Mouse (Mus musculus) splenic B cell, adult 2 months (primary cell): ENCODE measurements at regions not wholly inside any gene's neighbourhood (a gene's known extent, or its start where the extent isn't known, plus 50 kb on each side); places are given as distances from the start of the nearest gene placed in this dataset.

Experiments used
- DNase-seq: peaks from one replicate; pipeline ENCODE4 v3.0.0-alpha.2; 2011; ENCODE audit warnings: low read depth, low spot score
- H3K27me3 ChIP-seq: 2 replicates; pipeline ENCODE4 v1.6.1; 2012; ENCODE audit warnings: mild to moderate bottlenecking, low read length, moderate library complexity, mixed read lengths; ENCODE audit not compliant: control insufficient read depth, poor library complexity, insufficient read depth, severe bottlenecking
- H3K36me3 ChIP-seq: 2 replicates; pipeline ENCODE4 v1.6.1; 2012; ENCODE audit warnings: mild to moderate bottlenecking, low read length, moderate library complexity, mixed read lengths; ENCODE audit not compliant: control insufficient read depth, poor library complexity, insufficient read depth, severe bottlenecking

DNA sequence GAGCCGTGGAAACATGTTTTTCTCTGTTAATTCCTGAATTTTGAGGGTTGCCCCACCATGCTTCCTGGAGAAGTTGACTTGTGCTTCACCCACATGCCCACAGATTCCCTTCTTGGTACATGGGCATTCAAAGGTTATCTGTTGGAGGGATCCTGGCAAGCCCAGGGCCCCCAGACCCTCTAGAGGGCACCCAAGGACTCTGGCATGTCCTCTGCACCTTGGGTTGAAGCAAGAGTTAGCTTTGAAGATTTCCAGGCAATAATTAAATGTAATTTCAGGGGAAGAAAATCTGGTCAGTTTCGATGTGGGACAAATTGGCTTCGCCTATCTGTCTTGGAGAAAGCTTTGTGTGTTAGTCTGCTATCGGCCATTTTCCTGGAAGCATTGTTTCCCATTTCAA lies 339.0 kb upstream of the Zmiz1 start:
- H3K27me3 ChIP-seq = no peaks in the 10 kb centered on the region
- no peaks in the 10 kb centered on the region for H3K36me3 ChIP-seq
- no peak for DNase-seq

DNA sequence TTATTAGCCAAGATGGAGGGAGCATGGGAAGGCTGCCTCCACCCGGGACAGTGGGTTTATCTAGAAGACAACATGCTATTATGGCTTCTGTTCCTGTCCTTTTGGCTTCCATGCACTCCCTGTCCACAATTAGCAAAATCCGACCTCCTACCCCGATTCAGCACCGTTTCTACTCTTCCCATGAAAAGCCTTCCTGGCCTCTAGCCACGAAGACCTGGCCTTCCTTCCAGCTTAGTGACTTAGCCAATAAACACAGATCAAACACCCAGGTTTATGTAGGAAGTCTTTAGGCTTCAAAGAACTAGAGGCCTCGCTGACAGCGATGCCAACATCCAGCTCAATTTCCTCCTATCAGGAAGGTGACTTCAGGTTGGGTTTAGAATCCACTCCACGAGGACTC lies 338.5 kb upstream of the Zmiz1 start:
- Histone ChIP-seq H3K27me3 (no peaks in the 10 kb centered on the region), H3K36me3 (no peaks in the 10 kb centered on the region)
- no peak for DNase-seq

DNA sequence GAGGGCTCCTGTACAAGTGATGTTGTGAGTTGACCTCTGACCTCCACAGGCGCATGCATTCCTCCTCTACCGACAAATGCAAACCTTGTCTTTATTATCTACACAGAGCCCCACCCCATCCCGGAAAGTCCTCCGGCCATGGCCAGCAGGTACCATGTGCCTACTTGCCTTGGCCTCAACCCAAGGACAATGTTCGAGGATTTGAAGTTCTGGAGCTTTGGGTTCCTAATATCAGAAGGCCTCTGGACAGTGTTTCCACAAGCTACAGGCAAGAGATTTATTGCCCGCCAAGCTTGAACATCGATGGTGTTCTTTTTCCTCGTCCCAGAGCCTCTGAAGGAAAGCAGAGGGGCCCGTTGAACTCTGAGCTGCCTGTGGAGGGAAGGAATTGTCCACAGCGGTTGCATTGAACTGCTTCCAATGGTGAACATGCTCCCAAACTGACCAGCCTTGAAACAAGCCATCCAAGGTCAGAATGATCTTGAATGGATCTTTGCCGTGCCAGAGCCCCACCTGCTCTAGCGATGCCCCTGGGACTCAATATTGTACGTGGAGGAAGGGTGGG lies 335.9 kb upstream of the Zmiz1 start:
- H3K36me3 ChIP-seq = no peaks in the 10 kb centered on the region
- no peaks in the 10 kb centered on the region for H3K27me3 ChIP-seq
- no peak for DNase-seq

DNA sequence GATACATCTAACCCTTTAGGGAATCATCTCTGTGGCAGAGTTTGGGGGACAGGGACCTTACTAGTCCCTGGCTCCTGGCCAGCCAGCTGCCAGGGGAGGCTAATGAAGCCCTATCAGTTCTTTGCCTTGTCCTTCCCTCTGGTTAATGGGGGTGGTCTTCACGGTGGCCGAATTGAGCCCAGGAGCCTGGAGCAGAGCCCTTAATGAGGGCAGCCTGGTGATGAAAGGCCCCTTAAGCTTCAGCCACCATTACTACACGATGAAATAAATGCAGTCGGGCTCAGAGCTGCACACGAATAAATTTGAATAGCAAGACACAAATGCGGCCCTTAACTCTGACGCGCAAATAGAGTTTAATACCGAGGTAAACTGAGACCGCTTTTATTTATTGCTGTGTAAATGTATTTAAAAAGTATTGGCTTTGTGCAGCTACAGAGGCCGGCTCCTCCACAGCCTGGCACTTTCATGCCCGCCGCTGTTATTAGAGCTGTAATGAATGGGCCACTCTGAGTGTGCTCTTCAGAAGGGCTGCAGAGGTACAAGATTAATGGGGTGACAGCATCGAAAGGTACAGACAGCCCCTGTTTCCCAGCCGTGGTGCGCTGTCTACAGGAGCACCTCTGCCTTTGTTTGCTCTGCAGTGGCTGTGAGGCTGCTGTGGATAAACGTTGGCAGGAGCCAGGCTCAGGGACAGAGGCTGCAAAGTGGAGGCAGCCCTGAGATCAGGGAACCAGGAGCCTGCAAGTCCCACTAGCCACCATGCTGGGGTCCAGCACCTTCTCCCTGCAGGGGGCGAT lies 335.2 kb upstream of the Zmiz1 start:
- Histone ChIP-seq H3K27me3 (no peaks in the 10 kb centered on the region), H3K36me3 (no peaks in the 10 kb centered on the region)
- peak; percentile 8 for DNase-seq

DNA sequence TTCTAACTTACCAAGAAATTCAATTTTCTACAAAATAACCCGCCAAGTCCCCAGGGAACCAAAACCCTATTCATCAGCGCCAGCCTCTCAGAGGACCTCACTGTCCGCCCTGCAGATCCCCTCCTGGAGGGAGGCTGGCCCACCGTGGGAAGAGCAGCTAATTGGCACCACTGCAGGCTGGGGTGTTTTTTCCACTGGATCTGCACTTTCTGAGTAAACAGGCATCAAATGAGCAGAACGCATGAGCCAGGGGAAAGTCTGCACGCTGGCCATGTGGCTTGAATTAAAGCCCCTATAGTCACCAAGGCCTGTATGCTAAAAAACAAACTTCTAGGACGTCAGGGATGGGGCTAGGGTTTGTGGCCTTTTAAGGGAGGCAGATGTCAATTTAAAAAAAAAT lies 332.4 kb upstream of the Zmiz1 start:
- no peak for DNase-seq
- no peaks in the 10 kb centered on the region for H3K27me3 ChIP-seq
- H3K36me3 ChIP-seq = no peaks in the 10 kb centered on the region

DNA sequence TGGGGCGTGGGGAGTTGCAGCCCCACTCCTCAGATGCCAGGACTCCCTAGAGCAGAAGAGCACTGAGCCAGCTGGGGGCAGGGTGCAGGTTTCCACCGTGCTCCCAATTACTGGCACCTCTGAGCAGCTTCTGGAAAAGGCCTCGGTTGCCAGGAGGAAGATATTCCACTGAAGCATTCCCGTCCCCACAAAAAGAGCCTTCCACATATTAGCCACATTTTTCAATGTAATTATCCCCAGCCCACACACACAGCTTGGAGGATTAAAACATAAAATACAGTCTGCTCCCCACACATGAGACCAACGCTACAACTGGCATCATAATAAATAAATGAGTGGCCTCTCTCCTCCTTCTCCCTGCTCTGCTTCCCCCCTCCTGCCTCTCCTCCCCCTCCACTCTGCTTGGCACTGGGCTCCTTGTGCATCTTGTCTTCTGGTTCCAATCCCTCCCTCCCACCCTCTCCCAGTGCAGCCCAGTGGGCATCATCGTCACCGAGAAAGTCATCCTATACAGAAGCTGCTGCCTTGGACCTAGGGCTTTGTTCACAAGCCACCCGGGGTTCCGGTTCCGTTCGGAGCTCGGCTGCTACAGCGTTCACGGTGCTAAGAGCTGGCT lies 331.3 kb upstream of the Zmiz1 start:
- Histone ChIP-seq H3K27me3 (no peaks in the 10 kb centered on the region), H3K36me3 (no peaks in the 10 kb centered on the region)
- DNase-seq = no peak

DNA sequence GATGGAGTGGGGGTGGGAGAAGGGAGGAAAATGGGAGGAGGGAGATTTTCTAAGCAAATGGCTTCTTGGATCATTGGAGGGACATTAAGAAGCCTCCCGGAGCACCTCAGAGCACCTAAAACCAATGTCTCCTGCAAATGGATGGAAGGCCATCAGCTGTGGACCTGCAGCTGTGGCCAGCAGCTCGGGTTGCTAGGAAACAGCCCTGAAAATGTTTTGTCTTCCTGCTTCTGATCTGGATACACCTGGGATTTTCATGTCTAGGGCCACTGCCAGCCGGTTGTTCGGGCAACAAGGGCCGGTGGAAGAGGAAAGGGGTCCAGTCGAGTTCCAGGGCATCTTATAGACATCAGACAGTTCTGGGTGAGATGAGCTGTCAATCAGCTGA lies 330.8 kb upstream of the Zmiz1 start:
- DNase-seq = no peak
- Histone ChIP-seq H3K27me3 (no peaks in the 10 kb centered on the region), H3K36me3 (no peaks in the 10 kb centered on the region)

DNA sequence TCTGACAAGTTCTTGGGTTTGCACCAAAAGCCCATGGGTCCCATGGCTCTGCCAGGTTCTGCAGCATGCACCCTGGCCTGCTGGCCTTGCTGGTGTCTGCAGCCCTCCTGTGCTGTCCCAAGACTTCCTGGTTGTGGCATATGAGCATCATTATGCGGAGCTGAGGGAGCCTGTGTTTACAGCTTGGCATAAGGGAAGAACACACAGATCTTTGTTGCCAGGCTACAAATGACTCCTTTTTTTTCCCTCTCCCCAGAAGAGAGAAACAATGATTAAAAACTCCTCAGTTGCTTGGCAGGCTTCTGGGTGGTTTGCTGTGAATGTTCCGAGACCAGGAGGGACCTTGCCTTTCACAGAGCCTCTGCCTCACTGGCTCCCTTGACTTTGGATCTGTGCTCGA lies 323.6 kb upstream of the Zmiz1 start:
- no peaks in the 10 kb centered on the region for H3K27me3 ChIP-seq
- no peak for DNase-seq
- no peaks in the 10 kb centered on the region for H3K36me3 ChIP-seq

DNA sequence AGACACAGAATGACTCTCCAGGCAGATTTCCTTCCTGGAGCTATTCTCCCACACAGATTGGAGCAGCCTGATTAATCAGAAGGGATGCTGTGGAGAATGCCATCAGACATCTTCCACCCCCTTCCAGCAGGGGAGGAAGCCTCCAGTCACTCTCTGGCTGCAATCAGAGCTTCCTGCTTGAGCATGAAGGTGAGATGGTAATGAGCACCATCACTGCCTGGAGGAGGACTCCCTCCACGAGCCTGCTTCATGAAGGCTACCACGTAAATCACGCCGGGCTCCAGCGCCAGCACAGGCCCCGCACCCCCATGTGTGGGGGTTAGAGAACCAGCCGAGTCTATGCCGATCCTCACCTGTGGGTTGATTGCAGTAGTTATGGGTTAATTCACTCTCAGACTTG lies 321.7 kb upstream of the Zmiz1 start:
- H3K36me3 ChIP-seq = no peaks in the 10 kb centered on the region
- no peak for DNase-seq
- H3K27me3 ChIP-seq = no peaks in the 10 kb centered on the region

DNA sequence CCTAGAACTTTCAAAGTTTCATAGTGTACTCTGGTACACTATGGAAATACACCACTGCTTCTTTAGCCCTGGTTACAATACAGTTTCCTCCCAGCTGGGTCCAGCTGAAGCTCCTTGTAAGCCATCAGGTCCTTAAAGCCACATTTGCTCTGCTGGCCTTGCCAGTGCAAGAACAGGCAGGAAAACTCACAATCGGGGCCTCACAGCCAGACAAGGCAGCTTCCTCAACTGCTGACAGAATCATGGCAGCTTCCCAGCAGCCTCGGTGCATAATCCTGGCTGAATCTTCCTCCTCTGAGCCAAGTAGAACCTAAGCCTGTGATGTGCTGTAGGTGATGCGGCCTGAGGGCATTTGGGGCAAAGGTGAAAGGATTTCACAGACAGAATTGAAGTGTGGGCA lies 320.5 kb upstream of the Zmiz1 start:
- no peaks in the 10 kb centered on the region for H3K27me3 ChIP-seq
- no peak for DNase-seq
- no peaks in the 10 kb centered on the region for H3K36me3 ChIP-seq

DNA sequence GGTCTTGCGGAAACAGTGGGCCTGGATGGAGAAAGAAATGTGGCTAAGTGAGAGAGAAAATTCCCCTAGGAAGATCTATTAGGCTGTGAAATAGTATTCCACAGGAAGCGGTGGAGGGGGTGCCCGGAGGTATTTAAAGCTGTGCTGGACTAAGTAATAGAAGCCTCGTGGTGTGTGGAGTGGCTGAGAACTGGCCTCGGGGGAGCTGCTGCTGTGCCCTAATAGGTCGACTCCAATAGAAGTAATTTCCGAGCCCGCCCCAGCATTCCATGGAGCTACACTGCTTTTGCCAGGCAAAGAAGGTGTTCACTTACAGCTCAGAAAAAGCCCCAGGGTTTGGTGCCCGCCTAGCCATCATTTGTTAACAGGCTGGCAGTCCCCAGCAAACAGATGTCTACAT lies 317.1 kb upstream of the Zmiz1 start:
- Histone ChIP-seq H3K27me3 (no peaks in the 10 kb centered on the region), H3K36me3 (no peaks in the 10 kb centered on the region)
- DNase-seq = no peak

DNA sequence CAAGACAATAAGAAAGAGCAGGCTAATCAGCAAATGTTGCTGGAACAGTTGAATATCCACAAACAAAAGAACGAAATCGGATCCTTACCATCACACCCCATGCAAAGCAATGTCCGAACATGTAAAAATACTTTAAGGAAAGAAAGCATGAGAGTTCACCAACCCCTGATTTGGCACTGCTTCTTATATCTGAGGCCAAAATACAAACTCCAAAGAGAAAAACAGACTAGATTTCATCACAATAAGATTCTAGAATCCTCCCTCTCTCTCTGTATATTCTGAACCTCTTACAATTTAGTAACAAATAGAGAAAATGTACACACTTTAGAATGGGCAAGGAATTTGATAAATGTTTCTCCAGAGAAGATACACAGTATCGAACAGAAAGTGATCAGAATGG lies 315.9 kb upstream of the Zmiz1 start:
- Histone ChIP-seq H3K27me3 (no peaks in the 10 kb centered on the region), H3K36me3 (no peaks in the 10 kb centered on the region)
- DNase-seq = no peak

DNA sequence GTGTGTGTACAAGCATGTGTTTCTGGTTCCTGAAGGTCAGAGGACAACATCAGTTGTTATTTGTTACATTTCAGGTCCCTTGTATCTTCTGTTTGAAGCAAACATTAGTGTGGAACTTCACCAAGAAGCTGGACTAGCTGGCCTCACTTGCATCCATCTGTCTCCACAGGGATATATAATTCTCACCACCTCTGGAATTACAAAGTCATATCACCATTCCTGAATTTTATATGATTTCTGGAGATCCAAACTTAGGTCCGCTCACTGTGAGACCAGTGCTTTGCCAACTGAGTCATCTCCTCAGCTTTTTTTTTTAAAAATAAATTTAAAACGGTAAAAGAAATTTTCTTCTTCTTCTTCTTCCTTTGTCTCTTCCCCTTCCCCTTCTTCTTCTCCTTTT lies 311.3 kb upstream of the Zmiz1 start:
- Histone ChIP-seq H3K27me3 (no peaks in the 10 kb centered on the region), H3K36me3 (no peaks in the 10 kb centered on the region)
- no peak for DNase-seq

DNA sequence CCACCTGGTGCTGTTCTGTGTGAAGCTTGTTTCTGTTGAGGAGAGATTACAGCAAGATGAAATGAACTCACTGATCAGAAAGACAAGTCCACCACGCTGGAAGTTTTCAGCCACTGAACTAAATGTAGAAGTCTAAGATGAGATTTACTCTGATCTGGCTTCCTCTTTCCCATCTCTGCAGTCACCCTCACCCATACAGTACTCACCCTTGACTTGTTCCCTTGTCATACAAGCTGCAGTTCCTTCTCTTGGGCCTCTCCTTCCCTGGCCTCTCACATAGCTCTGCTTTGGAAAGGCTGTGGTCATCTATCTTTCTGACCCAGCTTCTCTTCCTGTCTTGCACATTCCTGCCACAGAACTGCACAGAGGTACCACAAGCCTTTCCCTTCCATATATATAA lies 308.0 kb upstream of the Zmiz1 start:
- DNase-seq = no peak
- no peaks in the 10 kb centered on the region for H3K27me3 ChIP-seq
- H3K36me3 ChIP-seq = no peaks in the 10 kb centered on the region

DNA sequence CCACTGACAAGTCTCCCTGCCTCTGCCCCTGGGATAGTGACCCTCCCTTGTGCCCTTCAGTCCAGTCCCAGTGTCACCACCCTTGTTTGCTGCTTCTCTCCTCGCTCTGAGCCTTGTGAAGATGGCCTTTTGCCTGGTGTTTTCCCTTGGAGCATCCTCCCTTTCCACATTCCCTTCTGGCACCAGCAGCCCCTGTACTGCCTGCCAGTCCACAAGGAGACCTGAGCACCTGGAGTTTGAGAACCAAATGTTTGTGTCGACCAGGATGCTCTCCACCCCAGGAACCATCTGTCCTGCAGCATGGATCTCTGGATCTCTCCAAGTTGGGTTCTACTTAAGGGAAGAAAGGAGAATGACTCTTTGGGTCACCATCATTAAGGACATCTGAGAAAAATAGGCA lies 307.5 kb upstream of the Zmiz1 start:
- no peak for DNase-seq
- no peaks in the 10 kb centered on the region for H3K27me3 ChIP-seq

More for the DNA sequence above, 307.5 kb upstream of the Zmiz1 start:
- no peaks in the 10 kb centered on the region for H3K36me3 ChIP-seq
